ENCODE assay signal across 25 mouse cellular contexts in the genomic region with DNA sequence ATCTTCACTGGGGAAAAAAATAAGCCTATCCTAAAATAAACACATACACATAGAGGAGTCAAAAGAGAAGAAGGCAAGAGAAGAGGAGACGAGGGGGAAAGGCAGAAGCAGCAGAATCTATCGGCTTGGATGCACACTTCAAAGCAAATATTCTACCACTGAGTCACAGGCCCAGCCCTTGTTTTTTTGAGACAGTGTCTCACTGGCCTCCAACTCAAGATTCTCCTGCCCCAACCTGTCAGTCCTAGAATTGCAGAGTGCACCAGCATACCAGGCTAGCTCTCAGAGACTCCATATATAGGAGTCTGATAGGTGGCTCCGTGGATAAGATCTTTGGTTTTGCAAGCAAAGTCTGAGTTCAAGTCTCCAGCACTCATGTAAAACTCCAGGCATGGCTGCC.
"Had no signal": no experiment of that assay in that cellular context is flagged by ENCODE, and none has a peak within 500 bp of the region (broad histone marks: within the 10 kb centered on the region; RNA-seq: fewer than 3 reads in every experiment).

No protein-coding gene starts in this region.

- H3K27me3 ChIP-seq: hindbrain, embryonic 12.5 days; intestine, embryonic 15.5 days; limb, embryonic 12.5 days had no signal

- ATAC-seq: hindbrain, embryonic 16.5 days; inflammation-experienced regulatory T-cells, adult 6 months; intestine, embryonic 15.5 days; intestine, postnatal 0 days had no signal

- DNase-seq: gastrocnemius, adult 2 months; gastrocnemius, postnatal 10 days; gastrocnemius, postnatal 25 days; heart, adult 18-20 months; heart, postnatal 10 days; heart, postnatal 4 days; kidney, adult 18-20 months; kidney, adult 8-10 months; kidney, postnatal 10 days; kidney, postnatal 25 days; kidney, postnatal 4 days; liver had no signal

- H3K9me3 ChIP-seq: heart, embryonic 10.5 days; heart, embryonic 12.5 days; hindbrain, embryonic 10.5 days; hindbrain, embryonic 12.5 days; intestine, embryonic 15.5 days; limb, embryonic 10.5 days; limb, embryonic 12.5 days had no signal

- H3K36me3 ChIP-seq: heart, embryonic 10.5 days; heart, embryonic 12.5 days; hindbrain, embryonic 10.5 days; hindbrain, embryonic 12.5 days; intestine, embryonic 15.5 days; limb, embryonic 10.5 days; limb, embryonic 12.5 days had no signal

- H3K4me3 ChIP-seq: gastrocnemius, adult 2 months; heart, embryonic 10.5 days; heart, embryonic 12.5 days; hindbrain, embryonic 10.5 days; hindbrain, embryonic 12.5 days; intestine, embryonic 15.5 days; layer of hippocampus, adult 2 months; left cerebral cortex, adult 2 months; limb, embryonic 10.5 days; limb, embryonic 12.5 days had no signal

- H3K9ac ChIP-seq: heart, embryonic 12.5 days; hindbrain, embryonic 12.5 days; hindbrain, embryonic 14.5 days; intestine, embryonic 15.5 days; limb, embryonic 12.5 days had no signal

- H3K27ac ChIP-seq: gastrocnemius, adult 2 months; heart, embryonic 10.5 days; hindbrain, embryonic 10.5 days; hindbrain, embryonic 12.5 days; hindbrain, embryonic 14.5 days; intestine, embryonic 15.5 days; layer of hippocampus, adult 2 months; left cerebral cortex, adult 2 months; limb, embryonic 10.5 days; limb, embryonic 12.5 days had no signal

- H3K4me2 ChIP-seq: heart, embryonic 12.5 days; hindbrain, embryonic 12.5 days; hindbrain, embryonic 14.5 days; intestine, embryonic 15.5 days; limb, embryonic 12.5 days had no signal
